Mouse (Mus musculus) heart, postnatal 0 days (tissue): ENCODE measurements at regions not wholly inside any gene's neighbourhood (a gene's known extent, or its start where the extent isn't known, plus 50 kb on each side); places are given as distances from the start of the nearest gene placed in this dataset.

Experiments
- CTCF ChIP-seq: IDR thresholded peaks from 2 replicates; pipeline ENCODE4 v1.5.1; 2016; ENCODE audit warnings: antibody characterized with exemption, control low read depth, low read depth
- EP300 ChIP-seq: IDR thresholded peaks from 2 replicates; pipeline ENCODE4 v1.6.1; 2016; ENCODE audit warnings: antibody characterized with exemption, low read depth

DNA sequence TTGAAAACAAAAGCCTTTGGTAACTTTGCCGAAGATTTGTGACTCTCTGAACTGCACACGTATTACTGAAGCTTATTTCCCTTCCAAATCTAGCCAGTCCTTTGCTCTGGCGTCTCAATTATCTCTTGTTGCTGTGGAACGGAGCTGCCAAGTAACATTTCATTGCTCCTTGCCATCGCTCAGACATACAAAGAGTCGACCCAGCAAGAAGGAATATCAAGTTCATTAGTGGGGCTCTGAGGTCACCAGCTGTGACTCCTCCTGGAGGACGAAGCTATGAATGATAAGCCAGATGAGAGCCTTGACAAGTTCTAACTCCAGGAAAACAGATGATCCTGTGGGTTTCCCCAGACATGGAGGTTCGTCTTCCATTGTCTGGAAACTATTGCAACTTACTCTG is 638.8 kb upstream of the Adgra3 start:
- TF ChIP-seq CTCF, result no peak
- no peak for TF ChIP-seq EP300
